Mouse (Mus musculus) inflammation-experienced regulatory T-cells, adult 6 months (primary cell): ENCODE data around the gene 1700029P11Rik. TPM values are rescaled to one million over a fixed set of nuclear protein-coding genes. Genes with fewer than 3 reads are reported as not detected.

ENCODE experiments used
- ATAC-seq: one replicate; pipeline ENCODE4 v1.8.0; 2017
- polyA plus RNA-seq, 3 experiments: library from polyadenylated mRNA; unstranded; fragments of 100-300 nt; shearing (Covaris generic); gene quantifications; one replicate each; pipeline ENCODE4 v1.2.1; 2017

Gene 1700029P11Rik
- polyA plus RNA-seq, result not detected

DNA sequence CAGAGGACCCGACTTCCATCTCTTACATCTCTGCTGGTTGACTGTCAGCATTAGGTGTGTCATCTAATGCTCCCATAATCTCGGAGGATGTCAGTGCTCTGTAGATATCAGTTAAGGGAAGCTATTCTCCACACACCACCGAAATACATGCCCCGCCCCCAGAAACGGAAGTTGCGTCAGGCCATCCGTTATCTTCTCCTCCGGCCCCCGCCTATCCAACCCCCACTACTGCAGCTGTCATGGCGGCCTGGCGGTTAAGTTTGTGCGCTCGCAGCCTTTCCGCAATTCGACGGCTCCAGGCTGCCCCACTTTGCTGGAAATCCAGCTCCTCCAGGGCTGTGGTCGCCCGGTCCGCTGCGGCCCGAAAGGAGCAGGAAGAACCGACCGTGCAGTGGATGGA is at the start of gene 1700029P11Rik:
1700029P11Rik (plus strand) TSS at position 220 of the 400 bp plus-strand sequence.
- ATAC-seq, result no peak

DNA sequence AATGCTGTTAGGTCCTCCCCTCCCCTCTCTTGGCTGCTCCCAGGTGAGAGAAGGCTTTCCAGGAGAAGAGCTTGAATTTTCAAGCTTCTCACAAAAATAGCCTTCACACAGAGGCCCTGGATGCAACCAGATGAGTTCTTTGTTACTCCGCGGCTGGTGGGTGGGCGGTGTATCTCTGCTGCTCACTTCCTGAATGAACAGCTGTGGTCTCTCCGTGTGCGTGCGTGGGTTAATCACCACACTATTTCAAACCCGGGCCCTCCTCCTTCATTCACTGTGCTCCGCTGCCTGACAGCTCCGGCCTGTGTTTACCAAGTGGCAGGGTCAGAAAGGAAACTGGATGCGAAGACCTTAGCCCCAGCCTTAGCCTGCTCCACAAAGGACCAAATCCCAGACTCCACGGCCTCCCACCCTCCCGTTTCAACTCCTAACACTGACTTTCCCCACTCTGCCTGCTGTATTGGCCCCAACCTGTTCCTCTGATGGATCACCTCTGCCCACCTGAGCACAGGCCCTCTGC is 47.3 kb upstream of the 1700029P11Rik start:
- peak; percentile 72 for ATAC-seq

DNA sequence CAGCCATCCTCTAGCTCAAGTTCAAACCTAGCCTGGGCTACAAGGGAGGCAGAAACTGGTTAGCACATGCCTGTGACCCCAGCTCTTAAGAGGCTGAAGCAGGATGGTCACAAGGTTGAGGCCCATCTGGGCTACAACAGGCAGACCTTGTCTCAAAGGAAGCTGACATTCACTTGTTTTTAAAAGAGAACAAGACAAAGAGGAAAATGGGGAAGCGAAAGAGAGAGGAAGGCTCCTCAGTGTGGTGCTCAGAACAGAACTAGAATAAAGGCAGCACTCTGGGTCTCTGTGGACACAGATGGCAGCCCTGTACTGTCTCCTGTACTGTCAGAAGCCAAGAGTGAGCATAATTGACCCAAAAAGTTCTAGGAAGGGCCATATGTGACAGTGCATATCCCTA is 46.4 kb upstream of the 1700029P11Rik start:
- no peak for ATAC-seq

DNA sequence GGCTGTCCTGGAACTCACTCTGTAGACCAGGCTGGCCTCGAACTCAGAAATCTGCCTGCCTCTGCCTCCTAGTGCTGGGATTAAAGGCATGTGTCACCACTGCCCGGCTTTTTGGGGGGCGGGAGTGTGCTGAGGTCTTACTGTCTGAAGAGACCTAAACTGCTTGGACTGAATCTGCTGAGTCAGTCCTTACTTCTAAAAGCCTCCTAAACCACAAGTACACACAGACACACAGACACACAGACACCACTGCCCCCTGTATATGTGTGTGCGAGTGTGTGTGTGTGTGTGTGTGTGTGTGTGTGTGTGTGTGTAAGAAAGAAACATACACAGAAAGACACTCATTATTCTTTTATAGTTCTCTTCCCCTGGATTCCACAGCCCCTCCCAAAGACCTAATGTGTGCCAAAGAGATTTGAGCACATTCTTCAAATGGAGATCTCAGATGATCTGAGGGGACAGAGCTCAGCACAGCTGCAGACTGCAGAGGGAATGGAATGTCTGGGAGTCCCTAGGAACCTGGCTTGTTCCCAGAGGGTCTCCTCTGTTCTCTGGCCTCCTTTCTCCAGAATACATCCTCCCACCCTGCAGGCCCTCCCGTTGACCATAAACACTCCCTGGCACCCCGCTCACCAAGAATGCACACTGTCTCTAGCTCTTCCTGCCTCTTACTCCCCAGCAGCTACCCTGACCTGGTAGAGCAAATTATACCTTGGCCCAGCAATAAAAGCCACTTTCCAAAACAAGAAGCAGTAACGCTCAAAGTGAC is 44.3 kb upstream of the 1700029P11Rik start:
- ATAC-seq, result no peak

DNA sequence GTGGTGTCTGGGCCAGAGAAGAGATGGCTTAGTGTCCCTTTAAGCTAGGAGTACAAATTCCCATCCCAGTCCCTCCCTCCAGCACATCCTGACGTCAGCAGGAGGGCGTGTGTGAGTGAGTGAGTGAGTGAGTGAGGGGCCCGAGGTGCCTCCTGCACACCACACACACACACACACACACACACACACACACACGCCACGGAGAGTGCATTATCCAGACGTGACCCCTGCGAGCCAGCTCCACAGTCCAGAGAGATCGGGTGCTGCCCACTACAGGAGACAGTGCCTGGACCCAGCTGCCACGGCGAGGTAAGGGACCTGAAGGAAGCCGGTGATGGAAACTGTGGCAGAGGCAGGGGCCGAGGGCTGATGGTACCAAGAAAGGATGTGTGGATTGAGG is 43.7 kb upstream of the 1700029P11Rik start, which contains the start of gene Csdc2:
Csdc2 (plus strand) TSS at position 81 of the 400 bp plus-strand sequence.
- ATAC-seq, result no peak

DNA sequence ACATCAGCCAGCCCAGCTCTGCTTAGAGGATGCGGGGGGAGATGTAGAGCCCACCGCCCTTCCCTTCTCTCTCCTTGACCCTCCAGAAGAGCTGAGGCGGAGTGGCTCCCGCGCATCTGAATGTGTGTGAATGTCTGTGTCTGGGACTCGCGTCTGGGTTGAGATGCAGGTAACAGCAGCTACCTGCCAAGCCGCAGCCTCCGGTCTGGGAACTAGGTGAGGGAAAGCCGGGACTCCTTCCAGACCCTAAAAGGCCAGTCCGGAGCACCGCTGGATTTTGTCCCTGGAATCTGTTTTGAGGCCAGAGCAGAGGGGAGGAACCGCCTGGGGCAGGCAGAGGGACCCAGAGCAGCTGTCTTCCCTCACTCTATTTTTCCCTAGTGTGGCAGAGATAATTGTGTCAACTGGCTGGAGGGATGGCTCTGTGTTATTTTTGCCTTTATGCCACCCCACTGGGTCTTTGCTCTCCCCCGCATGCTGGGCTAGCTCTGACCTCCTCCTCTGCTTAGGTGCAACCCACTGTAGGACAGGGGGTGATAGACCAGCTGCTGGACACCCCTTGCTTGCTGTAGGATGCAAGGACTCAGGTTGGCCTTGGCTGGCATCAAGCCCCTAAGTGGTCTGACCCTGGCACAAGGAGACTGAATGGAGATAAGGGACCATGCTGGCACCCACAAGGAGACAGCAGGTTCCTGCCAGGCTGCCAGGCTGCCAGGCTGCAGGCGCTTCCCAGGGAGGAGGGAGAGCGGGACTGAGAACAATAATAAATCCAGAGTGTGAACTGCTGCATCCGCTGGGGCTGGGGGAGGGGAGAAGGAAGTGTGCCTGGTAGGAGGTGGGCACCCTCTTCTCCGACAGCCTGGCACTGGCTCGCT is 43.0 kb upstream of the 1700029P11Rik start:
- ATAC-seq, result no peak

DNA sequence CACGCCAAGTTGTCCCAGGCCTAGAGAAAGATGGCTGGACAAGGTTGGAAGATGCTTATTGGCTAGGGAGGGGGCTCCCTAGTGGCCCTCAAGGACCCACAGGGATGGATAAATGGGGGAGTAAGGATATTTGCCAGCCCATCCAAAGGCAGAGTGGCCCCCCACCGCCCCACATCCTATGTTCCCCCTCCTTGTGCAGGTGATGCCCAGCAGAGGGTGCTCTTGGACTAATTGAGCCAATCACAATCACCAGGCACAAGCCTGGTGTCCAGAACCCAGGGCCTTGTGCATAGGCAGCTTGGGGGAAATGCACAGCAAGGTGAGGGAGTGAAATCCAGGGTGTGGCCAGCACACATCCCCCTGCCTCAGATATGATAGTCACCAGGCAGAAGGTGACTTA is 42.1 kb upstream of the 1700029P11Rik start:
- no peak for ATAC-seq

DNA sequence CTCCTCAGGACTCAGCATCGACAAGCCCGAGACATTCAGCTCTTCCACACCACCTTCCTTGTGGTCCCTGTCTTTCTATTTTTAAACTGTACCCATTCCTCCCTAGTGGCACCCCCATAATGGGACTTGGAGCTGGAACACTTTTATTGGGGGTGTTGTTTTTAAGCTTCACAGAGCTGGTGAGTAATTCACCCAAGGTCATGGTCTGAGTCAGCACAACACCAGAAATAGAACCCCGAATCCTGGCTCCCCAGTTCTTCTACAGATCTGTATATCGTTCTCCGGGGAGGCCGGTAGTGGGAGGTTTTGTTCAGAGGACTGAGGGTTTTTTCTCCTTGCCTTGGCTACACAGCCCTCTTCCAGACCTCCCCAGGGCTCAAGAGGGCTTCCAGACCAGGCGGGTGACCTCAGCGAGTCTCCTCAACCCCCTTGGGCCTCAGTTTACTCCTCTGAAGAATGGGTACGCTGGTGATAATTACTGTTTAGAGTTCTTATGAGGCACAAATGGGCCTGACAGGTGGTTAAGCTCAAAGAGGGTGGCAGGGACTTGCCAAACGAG is 41.1 kb upstream of the 1700029P11Rik start:
- no peak for ATAC-seq

DNA sequence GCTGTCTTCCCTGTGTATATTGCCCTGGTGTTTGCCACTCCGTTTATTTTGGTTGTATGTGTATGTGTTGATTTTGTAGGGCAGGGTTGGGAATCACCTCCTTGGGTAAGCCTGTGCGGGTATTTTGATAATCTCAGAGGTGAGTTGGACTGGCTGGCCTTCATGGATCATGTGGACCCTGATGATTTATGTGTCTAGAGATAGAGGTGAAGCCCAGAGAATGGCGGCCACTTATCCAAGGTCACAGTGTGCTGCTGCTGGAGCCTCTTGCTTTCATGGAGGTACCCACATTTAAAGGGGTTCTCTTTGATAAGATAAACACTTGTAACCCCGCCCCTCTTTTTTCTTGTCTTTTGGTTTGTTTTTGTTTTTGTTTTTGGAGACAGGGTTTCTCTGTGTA is 40.6 kb upstream of the 1700029P11Rik start:
- ATAC-seq, result no peak

DNA sequence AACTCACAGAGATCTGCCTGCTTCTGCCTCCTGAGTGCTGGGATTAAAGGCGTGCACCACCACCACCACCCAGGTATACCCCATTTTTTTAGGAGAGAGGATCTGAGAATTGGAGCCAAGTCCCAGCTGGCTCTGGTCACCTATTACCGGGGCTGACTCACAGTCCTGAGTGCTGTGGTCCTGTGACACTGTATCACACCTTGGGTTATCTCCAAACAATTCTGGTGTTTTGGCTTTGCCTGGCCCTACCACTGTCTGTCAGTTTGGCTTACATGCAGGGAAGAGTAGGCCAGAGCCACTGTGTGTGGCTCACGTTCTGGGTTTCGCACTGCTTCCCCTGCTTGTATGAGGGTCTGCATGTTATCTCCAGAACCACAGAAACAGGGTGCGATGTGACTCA is 40.1 kb upstream of the 1700029P11Rik start:
- no peak for ATAC-seq

DNA sequence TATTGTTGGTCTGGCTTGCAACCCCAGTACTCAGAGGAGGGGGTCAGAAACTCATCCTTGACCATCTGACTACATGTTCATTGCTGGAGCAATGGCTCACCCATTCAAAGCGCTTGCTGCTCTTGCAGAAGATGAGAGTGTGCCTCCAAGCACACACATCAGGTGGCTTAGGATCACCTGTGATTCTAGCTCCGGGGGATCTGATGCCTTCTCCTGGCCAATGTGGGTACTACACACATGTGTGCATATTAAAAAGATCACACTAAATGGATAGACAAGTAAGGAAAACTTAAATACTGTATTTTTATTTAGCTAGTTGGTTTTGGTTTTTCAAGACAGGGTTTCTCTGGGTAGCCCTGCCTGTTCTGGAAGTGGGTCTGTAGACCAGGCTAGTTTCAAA is 39.3 kb upstream of the 1700029P11Rik start:
- no peak for ATAC-seq

DNA sequence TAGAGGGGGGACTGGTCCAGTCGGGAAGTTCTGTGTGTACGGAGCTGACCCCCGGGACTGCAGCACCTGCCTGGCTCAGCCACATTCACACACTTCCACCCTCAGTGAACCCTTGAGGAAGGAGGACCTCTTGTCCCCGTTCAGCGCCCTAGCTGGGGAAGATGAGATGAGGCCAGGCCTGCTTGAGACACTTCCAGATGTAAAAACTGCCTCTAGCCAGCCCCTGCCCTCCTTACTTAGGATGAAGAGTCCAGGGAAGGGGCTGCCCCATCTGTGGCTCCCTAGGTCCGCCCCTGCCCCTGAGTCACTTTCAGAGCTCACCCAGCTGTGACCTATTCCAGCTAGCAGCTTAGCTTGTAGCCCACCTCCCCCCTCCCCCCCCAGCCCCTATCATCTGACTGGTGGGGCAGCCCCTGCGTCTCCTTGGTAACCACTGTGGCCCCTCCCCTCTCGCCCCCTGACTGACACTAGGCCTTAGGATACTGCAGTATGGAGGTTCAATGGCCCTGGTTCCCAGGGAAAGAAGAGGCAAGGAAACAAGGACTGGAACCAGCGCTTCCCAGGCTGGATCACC is 37.1 kb upstream of the 1700029P11Rik start:
- ATAC-seq, result no peak

DNA sequence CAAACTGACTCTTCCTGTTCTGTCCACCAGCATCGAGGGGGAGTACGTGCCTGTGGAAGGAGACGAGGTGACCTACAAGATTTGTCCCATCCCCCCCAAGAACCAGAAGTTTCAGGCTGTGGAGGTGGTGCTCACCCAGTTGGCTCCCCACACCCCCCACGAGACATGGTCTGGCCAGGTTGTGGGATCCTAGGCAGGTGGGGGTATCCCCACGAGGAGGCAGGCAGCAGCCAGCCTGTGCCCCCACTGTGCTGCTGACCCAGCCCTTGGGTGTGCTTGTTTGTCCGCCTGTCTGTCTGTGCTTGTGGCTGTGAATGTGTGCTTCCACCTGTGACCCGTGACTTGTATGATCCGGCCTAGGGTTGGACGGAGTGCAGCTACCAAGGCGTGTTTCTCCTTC is 31.3 kb upstream of the 1700029P11Rik start:
- ATAC-seq, result no peak

DNA sequence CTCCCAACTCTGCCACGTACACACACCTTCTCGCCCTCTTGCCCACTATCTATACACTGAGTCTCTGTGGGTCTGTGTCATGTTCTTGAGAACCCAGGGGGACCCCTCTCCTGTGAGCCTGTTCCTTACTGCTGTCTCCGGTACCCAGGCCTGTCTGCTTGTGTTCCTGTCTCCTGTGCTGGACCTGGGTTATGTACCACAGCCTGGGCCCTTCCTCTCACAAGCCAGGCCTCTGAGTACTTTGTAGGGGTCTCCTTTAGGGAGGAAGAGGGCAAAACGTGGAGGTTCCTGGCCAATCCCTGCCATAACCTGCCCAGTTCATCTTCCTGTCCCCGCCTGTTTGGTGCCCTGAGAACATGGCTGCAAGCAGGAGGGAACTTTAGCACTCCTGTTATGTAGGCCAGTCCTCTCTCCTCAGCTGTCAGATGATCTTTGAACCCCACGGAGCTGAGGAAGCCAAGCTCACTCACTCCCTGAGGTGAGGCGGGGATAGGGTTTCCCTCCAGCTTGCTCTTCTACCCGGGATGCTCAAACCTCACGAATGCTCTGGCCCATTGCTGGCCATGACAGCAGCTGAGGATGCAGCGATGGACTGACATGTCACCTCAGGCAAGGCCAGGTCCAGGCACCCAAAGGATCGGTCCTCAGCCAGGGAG is 30.7 kb upstream of the 1700029P11Rik start:
- no peak for ATAC-seq

DNA sequence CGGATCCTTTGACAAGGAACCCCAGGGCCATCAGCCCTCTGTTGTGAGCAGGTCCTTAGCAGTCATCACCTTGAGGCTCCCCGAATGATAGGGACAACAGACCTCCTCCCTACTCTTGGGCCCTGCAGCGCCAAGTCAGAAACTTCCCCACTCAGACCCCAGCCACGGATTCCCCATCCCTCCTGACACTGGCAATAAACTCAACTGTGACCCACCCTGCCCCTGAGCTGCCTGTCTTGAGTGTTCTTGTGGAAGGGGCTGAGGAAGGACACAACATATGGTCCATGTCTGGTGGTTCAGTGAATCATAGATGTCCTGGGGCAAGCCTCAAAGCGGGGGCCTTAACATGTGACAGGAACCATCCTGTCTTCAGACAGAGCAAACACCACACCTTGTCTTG is 29.6 kb upstream of the 1700029P11Rik start:
- ATAC-seq, result no peak

DNA sequence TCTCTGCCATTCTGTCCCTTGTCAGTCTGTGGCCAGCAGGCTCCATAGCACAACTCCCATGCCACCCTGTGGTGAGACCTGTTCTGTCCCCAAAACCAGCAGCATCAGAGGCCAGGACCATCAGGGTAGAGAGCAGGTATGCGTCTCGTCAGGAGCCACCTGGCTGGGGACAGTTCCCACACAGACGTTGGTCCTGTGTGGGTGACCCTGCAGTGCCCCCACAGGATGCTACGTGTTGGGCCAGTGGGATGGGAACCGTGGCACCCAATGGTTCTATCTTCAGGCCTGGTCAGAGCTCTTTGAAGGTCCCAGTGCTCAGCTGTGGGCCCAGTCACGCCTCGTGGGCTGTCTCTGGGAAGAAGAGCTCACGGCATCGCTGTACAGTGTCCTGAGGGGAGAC is 29.2 kb upstream of the 1700029P11Rik start:
- no peak for ATAC-seq

DNA sequence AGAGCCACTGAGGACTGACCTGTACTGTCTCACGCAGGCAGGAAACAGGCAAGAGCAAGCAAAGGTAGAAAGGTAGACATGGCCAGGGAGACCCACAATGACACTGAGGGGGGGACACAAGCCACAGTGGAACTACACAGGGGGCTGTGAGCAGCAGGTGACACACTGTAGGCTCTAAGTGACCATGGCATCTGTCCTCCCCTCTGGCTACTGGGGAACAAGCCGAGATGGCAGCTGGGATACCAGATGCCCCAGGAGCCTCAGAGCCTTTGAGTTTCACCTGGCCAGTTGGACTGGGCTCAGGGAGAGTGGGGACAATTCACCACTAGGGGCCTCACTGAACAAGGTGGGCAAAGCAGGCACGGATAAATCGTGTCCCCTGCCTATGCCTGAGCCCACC is 28.0 kb upstream of the 1700029P11Rik start:
- no peak for ATAC-seq

DNA sequence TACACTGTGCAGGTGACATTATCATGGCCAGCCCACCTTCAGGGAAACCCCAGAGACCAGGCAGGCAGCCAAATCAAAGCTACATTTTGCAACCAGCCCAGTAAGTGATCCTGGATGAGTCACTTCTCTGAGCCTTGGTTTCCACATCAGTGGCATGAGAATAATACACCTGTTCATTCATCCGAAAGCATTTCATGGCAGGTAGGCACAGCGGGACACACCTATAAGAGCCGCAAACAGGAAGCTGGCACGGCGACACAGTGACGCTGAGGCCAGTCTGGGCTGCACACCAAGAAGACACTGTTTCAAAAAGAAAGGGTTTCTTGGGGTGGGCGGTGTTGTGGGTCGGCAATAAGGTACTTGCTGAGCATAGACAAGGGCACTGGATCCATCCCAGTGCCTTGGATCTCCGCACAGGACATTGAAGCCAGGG is 26.2 kb upstream of the 1700029P11Rik start:
- no peak for ATAC-seq

DNA sequence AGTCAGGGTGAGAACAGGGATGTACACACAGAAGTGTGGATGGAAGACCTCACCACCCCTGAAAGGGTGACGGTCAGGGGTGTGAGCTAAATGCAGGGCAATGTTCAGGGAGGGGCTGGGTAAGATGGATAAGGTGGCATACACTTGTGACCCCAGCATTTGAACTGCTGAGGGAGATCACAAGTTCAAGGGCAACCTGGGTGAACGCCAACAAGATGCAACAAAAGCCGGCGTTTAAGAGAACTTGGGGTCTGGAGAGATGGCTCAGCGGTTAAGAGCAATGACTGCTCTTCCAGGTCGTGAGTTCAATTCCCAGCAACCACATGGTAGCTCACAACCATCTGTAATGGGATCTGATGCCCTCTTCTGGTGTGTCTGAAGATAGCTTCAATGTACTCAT is 25.6 kb upstream of the 1700029P11Rik start:
- ATAC-seq, result no peak

DNA sequence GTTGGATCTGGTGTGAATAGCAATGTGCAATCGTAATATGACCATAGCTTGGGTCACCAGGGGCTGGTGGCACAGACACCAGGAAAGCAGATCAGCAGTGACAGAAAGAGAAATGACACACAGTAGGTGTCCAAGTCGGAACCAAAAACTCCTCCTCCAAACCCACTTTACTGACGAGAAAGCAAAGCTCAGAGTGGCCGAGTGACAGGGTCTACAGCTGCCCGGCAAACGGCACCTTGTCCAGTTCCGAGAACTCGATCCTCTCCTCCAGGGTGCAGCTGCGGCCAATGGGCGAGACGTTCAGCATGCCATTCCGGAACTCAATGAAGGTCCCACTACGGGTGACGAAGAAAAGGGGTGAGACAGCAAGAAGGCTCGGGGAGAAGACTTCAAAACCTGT is 24.9 kb upstream of the 1700029P11Rik start:
- ATAC-seq, result no peak

DNA sequence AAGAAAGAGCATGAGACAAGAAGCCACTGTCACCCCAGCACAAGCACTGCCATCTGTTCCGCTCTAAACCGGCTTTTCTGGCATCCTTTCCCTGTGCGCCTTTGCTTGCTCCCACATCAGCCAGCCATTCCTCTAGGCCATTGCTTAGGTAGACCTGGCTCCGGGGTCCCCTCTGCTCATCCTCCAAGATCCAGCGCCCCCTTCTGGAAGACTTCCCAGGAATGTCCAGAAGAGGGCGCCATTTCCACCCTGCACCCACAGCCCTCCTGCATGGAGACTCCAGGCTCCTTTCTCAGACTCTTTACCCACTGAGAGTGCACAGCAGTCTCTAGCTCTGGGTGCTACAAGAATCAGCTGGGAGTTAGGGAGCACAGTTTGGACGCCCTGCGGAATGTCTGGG is 23.9 kb upstream of the 1700029P11Rik start:
- ATAC-seq, result no peak

DNA sequence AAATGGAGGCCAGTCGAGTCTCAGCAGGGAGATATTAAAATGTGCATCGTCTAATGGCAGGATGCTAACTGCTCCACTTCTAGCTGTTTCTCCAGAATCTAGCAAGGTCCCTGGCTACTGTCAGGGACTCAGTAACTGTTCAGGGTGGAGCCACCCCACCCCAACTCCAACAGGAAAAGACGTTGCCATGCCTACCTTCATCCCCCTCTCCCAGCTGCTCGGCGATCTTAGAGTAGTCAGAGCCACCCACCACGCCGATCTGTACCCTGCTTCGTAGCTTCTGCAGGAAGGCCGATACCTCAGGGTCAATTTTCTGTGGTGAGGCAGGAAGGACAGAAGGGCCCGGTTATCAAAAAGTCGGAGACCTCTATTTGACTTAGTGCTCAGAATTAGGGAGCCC is 22.7 kb upstream of the 1700029P11Rik start:
- no peak for ATAC-seq
